Mouse (Mus musculus): Measurements from ENCODE around the gene E2f6.

E2f6 gene

GRCm38 (mm10) chr12:16850431-16851375 is 39.9 kb downstream of the E2f6 start:
- peak; percentile 45 for DNase-seq

GRCm38 (mm10) chr12:16853431-16854165 is 42.8 kb downstream of the E2f6 start:
- DNase-seq, result peak; percentile 64

GRCm38 (mm10) chr12:16855632-16856305 is 45.0 kb downstream of the E2f6 start:
- DNase-seq, result no peak

GRCm38 (mm10) chr12:16856306-16856679 is 45.5 kb downstream of the E2f6 start:
- no peak for DNase-seq

- no peak for DNase-seq
Measured at GRCm38 (mm10) chr12:16858081-16858480, 47.3 kb downstream of the E2f6 start.

GRCm38 (mm10) chr12:16859781-16860180 is 49.0 kb downstream of the E2f6 start:
- DNase-seq, result no peak

- no peak for DNase-seq
Measured at GRCm38 (mm10) chr12:16860533-16860932, 49.8 kb downstream of the E2f6 start.

- no peak for DNase-seq
Measured at GRCm38 (mm10) chr12:16860961-16861360, 50.2 kb downstream of the E2f6 start.

GRCm38 (mm10) chr12:16864477-16864876 is 53.7 kb downstream of the E2f6 start:
- no peak for DNase-seq

- DNase-seq, result no peak
Measured at GRCm38 (mm10) chr12:16865871-16866270, 55.1 kb downstream of the E2f6 start.

- no peak for DNase-seq
Measured at GRCm38 (mm10) chr12:16866460-16866859, 55.7 kb downstream of the E2f6 start.

- no peak for DNase-seq
Measured at GRCm38 (mm10) chr12:16867306-16867705, 56.5 kb downstream of the E2f6 start.

- no peak for DNase-seq
Measured at GRCm38 (mm10) chr12:16868618-16869017, 57.9 kb downstream of the E2f6 start.

GRCm38 (mm10) chr12:16869091-16869778 is 58.5 kb downstream of the E2f6 start:
- no peak for DNase-seq

- DNase-seq, result no peak
Measured at GRCm38 (mm10) chr12:16869870-16870404, 59.2 kb downstream of the E2f6 start.

- peak; percentile 61 for DNase-seq
Measured at GRCm38 (mm10) chr12:16870405-16871068, 59.8 kb downstream of the E2f6 start.

- no peak for DNase-seq
Measured at GRCm38 (mm10) chr12:16872006-16872405, 61.2 kb downstream of the E2f6 start.

GRCm38 (mm10) chr12:16872926-16873464 is 62.2 kb downstream of the E2f6 start:
- no peak for DNase-seq

GRCm38 (mm10) chr12:16873549-16873948 is 62.8 kb downstream of the E2f6 start:
- DNase-seq, result no peak

GRCm38 (mm10) chr12:16874086-16874485 is 63.3 kb downstream of the E2f6 start:
- peak; percentile 75 for DNase-seq

GRCm38 (mm10) chr12:16875269-16875668 is 64.5 kb downstream of the E2f6 start:
- no peak for DNase-seq

GRCm38 (mm10) chr12:16875678-16876077 is 64.9 kb downstream of the E2f6 start:
- DNase-seq, result no peak
